Mouse (Mus musculus) thymus, adult 18-20 months (tissue): Measurements from ENCODE around the gene Ggcx.
"Not testable (repeated sequence)": the region's sequence is repeated elsewhere in the genome, so short reads cannot be mapped to it uniquely, and the experiment has no call there.

Experiments used
- DNase-seq, 2 experiments: peaks; one replicate each; pipeline ENCODE4 v3.0.0; 2022; ENCODE audit warnings: mixed read lengths in 2 of 2

The Ggcx gene

GRCm38 (mm10) chr6:72465361-72466157, 51.5 kb downstream of the Ggcx start:
- no peak for DNase-seq

- no peak for DNase-seq
Observed at GRCm38 (mm10) chr6:72466171-72466570, 52.1 kb downstream of the Ggcx start.

- DNase-seq, result peak; percentile 7 to 14
Observed at GRCm38 (mm10) chr6:72473264-72474041, 59.3 kb downstream of the Ggcx start.

GRCm38 (mm10) chr6:72475221-72475985, 61.3 kb downstream of the Ggcx start:
- DNase-seq, result no peak

- DNase-seq, result no peak
Observed at GRCm38 (mm10) chr6:72476836-72477235, 62.7 kb downstream of the Ggcx start.

- DNase-seq, result no peak
Observed at GRCm38 (mm10) chr6:72477621-72478020, 63.5 kb downstream of the Ggcx start.

- DNase-seq, result not testable (repeated sequence)
Observed at GRCm38 (mm10) chr6:72478691-72479090, 64.6 kb downstream of the Ggcx start.

GRCm38 (mm10) chr6:72479645-72480421, 65.7 kb downstream of the Ggcx start:
- DNase-seq, result no peak

- no peak for DNase-seq
Observed at GRCm38 (mm10) chr6:72480422-72480702, 66.3 kb downstream of the Ggcx start.
